Mouse (Mus musculus) kidney, postnatal 0 days (tissue): ENCODE results near the gene Ccdc92b. TPM values are rescaled to one million over a fixed set of nuclear protein-coding genes. Genes with fewer than 3 reads are reported as not detected.

ENCODE experiments used
- ATAC-seq: fragments of 200-750 bp; cut with Nextera tagmentation; replicated peaks from 2 replicates; pipeline ENCODE4 v1.8.0; 2017; ENCODE audit warnings: low read depth, moderate number of reproducible peaks, moderate TSS enrichment, moderate library complexity; ENCODE audit not compliant: low FRiP score
- DNase-seq: peaks from one replicate; pipeline ENCODE4 v3.0.0-alpha.2; 2016; ENCODE audit warnings: low spot score
- H3K27ac ChIP-seq: fragments of 300-500 bp; sonication (generic); 2 replicates; pipeline ENCODE4 v1.5.1; 2014; ENCODE audit warnings: mild to moderate bottlenecking
- H3K27me3 ChIP-seq: fragments of 300-500 bp; sonication (generic); 2 replicates; pipeline ENCODE4 v1.6.1; 2014; ENCODE audit warnings: low read length, mixed read lengths; ENCODE audit not compliant: insufficient read depth
- H3K36me3 ChIP-seq: fragments of 300-500 bp; sonication (generic); 2 replicates; pipeline ENCODE4 v1.6.1; 2014; ENCODE audit warnings: low read length, mixed read lengths; ENCODE audit not compliant: insufficient read depth
- H3K4me1 ChIP-seq: fragments of 300-500 bp; sonication (generic); replicated peaks from 2 replicates; pipeline ENCODE4 v1.6.1; 2014; ENCODE audit warnings: antibody characterized with exemption, low read length, mixed read lengths; ENCODE audit not compliant: insufficient read depth
- H3K4me2 ChIP-seq: fragments of 300-500 bp; sonication (generic); 2 replicates; pipeline ENCODE4 v1.6.1; 2014; ENCODE audit warnings: mild to moderate bottlenecking, low read length, moderate library complexity, mixed read lengths
- H3K4me3 ChIP-seq: fragments of 300-500 bp; sonication (generic); replicated peaks from 2 replicates; pipeline ENCODE4 v1.5.1; 2014; ENCODE audit warnings: low read depth, low read length
- H3K9ac ChIP-seq: fragments of 300-500 bp; sonication (generic); 2 replicates; pipeline ENCODE4 v1.6.1; 2014; ENCODE audit warnings: low read depth, low read length
- H3K9me3 ChIP-seq: fragments of 300-500 bp; sonication (generic); replicated peaks from 2 replicates; pipeline ENCODE4 v1.6.1; 2016; ENCODE audit warnings: low read length, inconsistent platforms, mixed read lengths
- CTCF ChIP-seq: IDR thresholded peaks from 2 replicates; pipeline ENCODE4 v1.5.1; 2016; ENCODE audit warnings: antibody characterized with exemption, low read depth, mild to moderate bottlenecking, moderate library complexity
- WGBS: fragments of 180-500 bp; shearing (Covaris S2); extraction: QIAGEN DNeasy Blood & Tissue Kit; methylation state at CpG from one replicate; pipeline ENCODE4 v1.1.7; 2014; 5-methylcytosine and 5-hydroxymethylcytosine counted together
- polyA plus RNA-seq: library from polyadenylated mRNA; unstranded; fragments of >200 nt; fragmentation: Nextera tagmentation; extraction: Ambion mirVana; gene quantifications from 2 replicates; pipeline ENCODE4 v1.2.1, GENCODE M21; 2015

The Ccdc92b gene
- polyA plus RNA-seq, 1 experiment from 2014 or later = 0.33 TPM

- peak within 1 kb of the TSS; percentile 52 for H3K4me2 ChIP-seq
- H3K4me1 ChIP-seq = no peaks in the 10 kb centered on the region
- H3K36me3 ChIP-seq = no peaks in the 10 kb centered on the region
- H3K9ac ChIP-seq = no peak within 1 kb of the TSS
- no peaks in the 10 kb centered on the region for H3K9me3 ChIP-seq
- WGBS = 2% methylated on average over 48 of the region's 50 CpGs
- TF ChIP-seq CTCF = no peak
- ATAC-seq (no peak), DNase-seq (peak; percentile 4)
- peak within 1 kb of the TSS; percentile 24 for H3K4me3 ChIP-seq
- H3K27me3 ChIP-seq = peaks cover 20% of the 10 kb centered on the region
- no peak within 1 kb of the TSS for H3K27ac ChIP-seq
Observed at GRCm38 (mm10) chr11:74610545-74611176, 8.7 kb upstream of the Ccdc92b start, which contains the start of gene Rap1gap2. Gene Rap1gap2 (minus strand): TSS chr11:74610915.

GRCm38 (mm10) chr11:74611437-74611836 is 8.0 kb upstream of the Ccdc92b start:
- H3K4me2 ChIP-seq = no peak overlapping the region
- H3K4me1 ChIP-seq = no peaks in the 10 kb centered on the region
- no peak for ATAC-seq
- no peak overlapping the region for H3K27ac ChIP-seq
- no peak for DNase-seq
- H3K9ac ChIP-seq = no peak overlapping the region
- H3K4me3 ChIP-seq = no peak overlapping the region
- H3K36me3 ChIP-seq = no peaks in the 10 kb centered on the region
- TF ChIP-seq CTCF = no peak
- no peaks in the 10 kb centered on the region for H3K9me3 ChIP-seq
- H3K27me3 ChIP-seq = peaks cover 20% of the 10 kb centered on the region
- WGBS = 12% methylated on average over 7 of the region's 7 CpGs

DNA sequence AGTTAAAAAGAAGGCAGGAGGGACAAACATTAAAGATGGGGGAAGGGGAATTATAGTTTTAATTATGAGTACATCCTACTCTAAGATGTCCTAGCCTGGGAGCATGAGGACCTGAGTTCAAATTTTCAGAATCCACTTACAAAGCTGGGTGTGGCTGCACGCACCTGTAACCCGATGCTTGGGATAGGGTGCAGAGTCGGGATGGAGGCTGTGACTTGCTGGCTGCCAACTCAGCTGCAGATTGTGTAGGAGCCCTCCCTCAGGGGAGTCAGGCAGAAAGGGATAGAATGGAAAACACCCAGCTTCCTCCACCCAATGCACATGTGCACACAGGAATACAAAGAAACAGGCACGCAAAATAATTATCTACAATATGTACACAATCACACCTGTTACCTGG is 6.0 kb upstream of the Ccdc92b start:
- ATAC-seq (no peak), DNase-seq (no peak)
- Histone ChIP-seq H3K9me3 (no peaks in the 10 kb centered on the region), H3K27ac (no peak overlapping the region), H3K36me3 (no peaks in the 10 kb centered on the region), H3K4me3 (no peak overlapping the region), H3K4me1 (no peaks in the 10 kb centered on the region), H3K9ac (no peak overlapping the region), H3K4me2 (no peak overlapping the region), H3K27me3 (peaks cover 20% of the 10 kb centered on the region)
- WGBS = 56% methylated on average over 4 of the region's 4 CpGs
- TF ChIP-seq CTCF = no peak

DNA sequence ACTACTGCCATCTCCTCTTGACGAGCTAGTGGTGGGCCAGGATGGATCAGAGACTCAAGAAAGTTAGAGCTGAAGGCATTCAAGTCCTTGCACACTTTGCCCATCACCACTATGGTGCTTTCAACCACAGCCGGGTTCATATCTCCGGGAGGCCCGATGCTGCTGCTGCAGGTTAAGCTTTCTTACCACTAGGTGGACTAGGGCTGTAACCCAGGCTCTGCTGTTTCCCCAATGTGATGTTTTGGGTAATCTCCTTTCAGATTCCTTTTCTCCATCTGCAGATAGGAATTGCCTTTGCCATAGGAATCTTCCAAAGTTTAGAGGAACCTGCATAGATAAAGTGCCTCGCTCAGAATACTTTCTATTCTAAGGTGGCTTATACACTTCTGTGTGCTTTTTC is 3.8 kb upstream of the Ccdc92b start:
- Histone ChIP-seq H3K27me3 (peaks cover 23% of the 10 kb centered on the region), H3K4me1 (no peaks in the 10 kb centered on the region), H3K27ac (no peak overlapping the region), H3K36me3 (no peaks in the 10 kb centered on the region), H3K4me2 (no peak overlapping the region), H3K9me3 (no peaks in the 10 kb centered on the region), H3K9ac (no peak overlapping the region), H3K4me3 (no peak overlapping the region)
- 43% methylated on average over 5 of the region's 5 CpGs for WGBS
- TF ChIP-seq CTCF = no peak
- DNase-seq (no peak), ATAC-seq (no peak)

DNA sequence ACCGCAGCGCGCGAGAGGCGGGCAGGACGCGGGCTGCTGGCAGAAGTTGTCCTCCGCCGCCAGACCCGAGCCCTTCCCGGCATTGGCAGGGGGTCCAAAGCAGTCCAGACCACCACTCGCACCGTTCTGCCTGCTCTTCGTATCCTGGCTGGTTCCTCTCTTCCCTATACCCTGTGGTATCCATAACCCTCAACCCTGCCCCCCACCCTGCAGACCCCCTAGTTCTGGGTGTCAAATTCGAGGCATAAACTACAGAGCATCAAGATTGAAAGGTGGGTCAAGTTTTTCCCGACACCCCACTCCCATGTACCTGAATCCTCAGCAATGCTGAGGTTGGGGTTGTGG is 523 bp downstream of the Ccdc92b start:
- no peaks in the 10 kb centered on the region for H3K4me1 ChIP-seq
- no peak overlapping the region for H3K4me3 ChIP-seq
- peaks cover 14% of the 10 kb centered on the region for H3K27me3 ChIP-seq
- 2% methylated on average over 15 of the region's 16 CpGs for WGBS
- TF ChIP-seq CTCF = no peak
- DNase-seq (no peak), ATAC-seq (no peak)
- no peak overlapping the region for H3K9ac ChIP-seq
- peak overlapping the region; percentile 42; the same call in 1 of the 2 replicates for H3K4me2 ChIP-seq
- H3K9me3 ChIP-seq = no peaks in the 10 kb centered on the region
- no peak overlapping the region for H3K27ac ChIP-seq
- no peaks in the 10 kb centered on the region for H3K36me3 ChIP-seq

DNA sequence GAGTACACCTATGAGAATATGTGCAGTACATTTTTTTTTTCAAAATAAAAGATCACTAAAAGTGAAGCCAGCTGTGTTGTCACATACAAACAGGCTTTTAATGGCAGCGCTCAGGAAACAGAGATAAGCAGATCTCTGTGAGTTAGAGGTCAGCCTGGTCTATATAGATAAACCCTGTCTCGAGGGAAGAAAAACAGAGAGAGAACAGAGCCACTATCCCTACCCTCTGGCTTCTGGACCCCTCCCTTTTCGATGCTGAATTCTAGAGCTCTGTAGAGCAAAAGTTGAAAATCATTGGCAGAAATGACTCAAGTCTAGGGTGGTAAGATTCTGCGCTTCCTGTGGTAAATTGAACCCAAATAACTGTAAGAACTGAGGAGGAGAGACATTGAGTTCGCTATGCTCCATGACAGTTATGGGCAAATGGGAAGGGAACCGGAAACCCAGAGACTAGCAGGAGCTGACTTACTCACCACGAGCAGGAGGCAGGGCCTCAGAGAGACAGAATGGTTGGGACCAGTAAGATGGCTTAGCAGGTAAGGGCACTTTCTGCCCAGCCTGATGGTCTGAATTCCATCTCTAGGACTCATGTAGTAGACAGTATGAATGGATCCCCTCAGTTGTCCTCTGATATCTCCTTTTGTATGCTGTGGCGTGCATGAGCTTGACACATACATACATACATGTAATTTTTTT is 2.7 kb downstream of the Ccdc92b start:
- ATAC-seq = no peak
- no peak overlapping the region for H3K27ac ChIP-seq
- TF ChIP-seq CTCF = no peak
- H3K4me1 ChIP-seq = no peaks in the 10 kb centered on the region
- no peaks in the 10 kb centered on the region for H3K36me3 ChIP-seq
- H3K27me3 ChIP-seq = peaks cover 14% of the 10 kb centered on the region
- H3K9ac ChIP-seq = no peak overlapping the region
- WGBS = 73% methylated on average over 8 of the region's 8 CpGs
- no peak overlapping the region for H3K4me3 ChIP-seq
- DNase-seq = no peak
- no peaks in the 10 kb centered on the region for H3K9me3 ChIP-seq
- no peak overlapping the region for H3K4me2 ChIP-seq
